Mouse (Mus musculus) adrenal gland, postnatal 0 days (tissue): Measurements from ENCODE around the gene Ccin. TPM values are rescaled to one million over a fixed set of nuclear protein-coding genes. Genes with fewer than 3 reads are reported as not detected.

Source experiments
- polyA plus RNA-seq: library from polyadenylated mRNA; unstranded; fragments of >200 nt; fragmentation: Nextera tagmentation; extraction: Ambion mirVana; gene quantifications from 2 replicates; pipeline ENCODE4 v1.2.1, GENCODE M21; 2015

Gene Ccin
- not detected in 2 replicates for polyA plus RNA-seq

GRCm38 (mm10) chr4:43983181-43983580 is at the start of gene Ccin:
Ccin (plus strand) TSS chr4:43983483.

GRCm38 (mm10) chr4:43957292-43957845 is 25.9 kb upstream of the Ccin start, which contains the start of gene Glipr2:
Glipr2 (plus strand) TSS chr4:43957401.

GRCm38 (mm10) chr4:44004126-44004525 is 20.8 kb downstream of the Ccin start, which contains the start of gene Clta:
Clta (plus strand) TSS chr4:44004452.

Other genes with a start within 250 kb of the Ccin start
- gene Olfr159, start 212.5 kb upstream of the Ccin start, polyA plus RNA-seq = not detected in 2 replicates
- gene Olfr156, start 159.6 kb upstream of the Ccin start, polyA plus RNA-seq = not detected in 2 replicates
- not detected in 2 replicates for gene Olfr157, start 143.3 kb upstream of the Ccin start, polyA plus RNA-seq
- not detected in 2 replicates for gene Olfr155, start 131.9 kb upstream of the Ccin start, polyA plus RNA-seq
- 15.1 and 19.8 TPM in 2 replicates for gene Reck, start 108.0 kb upstream of the Ccin start, polyA plus RNA-seq
- 33.2 and 43.1 TPM in 2 replicates for gene Glipr2, start 26.1 kb upstream of the Ccin start, polyA plus RNA-seq
- gene Clta, start 21.0 kb downstream of the Ccin start, polyA plus RNA-seq = 266 and 285 TPM in 2 replicates
- 14.8 and 18.2 TPM in 2 replicates for gene Gne, start 100.7 kb downstream of the Ccin start, polyA plus RNA-seq